In genomic region chr11:87573751-87574150, GRCm38 (mm10) we compare ENCODE assay signal across 37 mouse cellular contexts. TPM values are rescaled to one million over a fixed set of nuclear protein-coding genes. Genes with fewer than 3 reads are reported as not detected.
A peak's percentile ranks its signal among the peaks of the same experiment; 100 is the strongest.
DNase-seq lines count a peak whose midpoint lies in the region; ATAC-seq and TF ChIP-seq lines count a peak whose summit lies in the region.
"Had no signal": no experiment of that assay in that cellular context is flagged by ENCODE, and none has a peak within 500 bp of the region (broad histone marks: within the 10 kb centered on the region; RNA-seq: fewer than 3 reads in every experiment).

No protein-coding gene starts in this region.

- H3K9me3 ChIP-seq in limb, embryonic 14.5 days (ENCODE audit: control insufficient read depth, low read length), result no peaks in the 10 kb centered on the region
- H3K9me3 ChIP-seq in limb, embryonic 10.5 days (replicated peaks), result no peaks in the 10 kb centered on the region
- peaks cover 4% of the 10 kb centered on the region for H3K9me3 ChIP-seq in CH12.LX (replicated peaks; ENCODE audit: low read length)
- H3K9me3 ChIP-seq: embryonic facial prominence, embryonic 13.5 days; forebrain, embryonic 15.5 days; heart, embryonic 15.5 days; intestine, embryonic 15.5 days; neural tube, embryonic 13.5 days had no signal

- no peak overlapping the region for H3K4me3 ChIP-seq in limb, embryonic 14.5 days (replicated peaks; ENCODE audit: low read length)
- no peak overlapping the region for H3K4me3 ChIP-seq in limb, embryonic 10.5 days
- no peak overlapping the region for H3K4me3 ChIP-seq in CH12.LX (replicated peaks in 1 of 3; ENCODE audit: low read depth in 2 of 3, low read length in 2 of 3, poor library complexity in 1 of 3)
- H3K4me3 ChIP-seq: embryonic facial prominence, embryonic 13.5 days; forebrain, embryonic 15.5 days; heart, adult 2 months; heart, embryonic 15.5 days; intestine, embryonic 15.5 days; layer of hippocampus, adult 2 months; megakaryocyte, embryonic 14.5 days; neural tube, embryonic 13.5 days had no signal

- no peaks in the 10 kb centered on the region for H3K36me3 ChIP-seq in limb, embryonic 14.5 days (ENCODE audit: control insufficient read depth, insufficient read depth, low read length)
- no peaks in the 10 kb centered on the region for H3K36me3 ChIP-seq in limb, embryonic 10.5 days
- no peaks in the 10 kb centered on the region for H3K36me3 ChIP-seq in CH12.LX (replicated peaks in 1 of 2; ENCODE audit: control insufficient read depth in 1 of 2, insufficient read depth in 1 of 2, low read length in 1 of 2)
- H3K36me3 ChIP-seq: embryonic facial prominence, embryonic 13.5 days; forebrain, embryonic 15.5 days; heart, embryonic 15.5 days; intestine, embryonic 15.5 days; neural tube, embryonic 13.5 days had no signal

- in situ Hi-C loops in CH12.LX (cut with MboI; ENCODE audit: low pct_ligation_motif_present, low pct_unique_long_range_greater_than_20kb, low sequenced_read_pairs), result no loop called here

- no peaks in the 10 kb centered on the region for H3K27me3 ChIP-seq in limb, embryonic 14.5 days (ENCODE audit: control insufficient read depth, insufficient read depth, low read length)
- H3K27me3 ChIP-seq in limb, embryonic 10.5 days (ENCODE audit: low read depth, poor library complexity, severe bottlenecking), result peaks cover 16% of the 10 kb centered on the region
- peaks cover 58% of the 10 kb centered on the region for H3K27me3 ChIP-seq in CH12.LX (replicated peaks)
- H3K27me3 ChIP-seq: forebrain, embryonic 15.5 days; heart, embryonic 15.5 days; intestine, embryonic 15.5 days; Patski had no signal

- peak; percentile 32 for DNase-seq in gastrocnemius, postnatal 14 days
- DNase-seq in gastrocnemius, postnatal 10 days, result no peak
- no peak for DNase-seq in limb, embryonic 14.5 days (ENCODE audit: low spot score)
- DNase-seq in limb, embryonic 10.5 days (ENCODE audit: low spot score), result no peak
- peak; percentile 12 for DNase-seq in CH12.LX (ENCODE audit: extremely low read depth)
- DNase-seq in retina, embryonic 14.5 days (ENCODE audit: low spot score), result peak; percentile 41
- DNase-seq in layer of hippocampus, adult 9-10 months (ENCODE audit: low spot score), result no peak
- DNase-seq in spleen, postnatal 14 days (ENCODE audit: low spot score in 2 of 2), result no peak
- DNase-seq: adrenal gland, postnatal 36 days; cerebellum, adult 11 months; gastrocnemius, postnatal 25 days; heart, adult 2 months; heart, postnatal 4 days; kidney, adult 8-10 months; kidney, postnatal 25 days; layer of hippocampus, postnatal 36 days; liver; liver, postnatal 0 days; lung, postnatal 36 days; midbrain, embryonic 14.5 days; right cerebral cortex, adult 18-20 months; right cerebral cortex, postnatal 4 days; thymus, adult 2 months; thymus, postnatal 4 days had no signal

- TF ChIP-seq EP300 in CH12.LX (IDR thresholded peaks at IDR 0.05; ENCODE audit: low read length), result peak; percentile 12; the same call in 1 of the 2 replicates

- no peak for TF ChIP-seq RAD21 in CH12.LX (IDR thresholded peaks at IDR 0.05; ENCODE audit: low read depth, low read length)

- H3K79me2 ChIP-seq in CH12.LX (replicated peaks; ENCODE audit: control insufficient read depth, extremely low read depth, insufficient read depth, poor library complexity, severe bottlenecking), result no peaks in the 10 kb centered on the region

- dilution Hi-C loops in CH12.LX (cut with MboI; ENCODE audit: extremely low pct_ligation_motif_present, extremely low pct_unique_long_range_greater_than_20kb, low sequenced_read_pairs), result no loop called here

- peak; percentile 67 for ATAC-seq in limb, embryonic 14.5 days (ENCODE audit: low FRiP score, low read depth)
- ATAC-seq: CD4-positive, CD25-positive, alpha-beta regulatory T cell, adult 4 months; forebrain, embryonic 15.5 days; intestine, embryonic 15.5 days; liver, postnatal 0 days; Patski had no signal

- no peak overlapping the region for H3K4me2 ChIP-seq in limb, embryonic 14.5 days (replicated peaks; ENCODE audit: low read depth, low read length, severe bottlenecking)
- H3K4me2 ChIP-seq in CH12.LX (ENCODE audit: insufficient read depth, low read depth, poor library complexity, severe bottlenecking), result no peak overlapping the region
- H3K4me2 ChIP-seq: embryonic facial prominence, embryonic 13.5 days; forebrain, embryonic 15.5 days; heart, embryonic 15.5 days; hindbrain, embryonic 14.5 days; intestine, embryonic 15.5 days; neural tube, embryonic 13.5 days had no signal

- H3K9ac ChIP-seq in limb, embryonic 14.5 days (ENCODE audit: low read depth, low read length, severe bottlenecking), result no peak overlapping the region
- no peak overlapping the region for H3K9ac ChIP-seq in CH12.LX (ENCODE audit: insufficient read depth, low read depth)
- H3K9ac ChIP-seq: embryonic facial prominence, embryonic 13.5 days; forebrain, embryonic 15.5 days; heart, embryonic 15.5 days; hindbrain, embryonic 14.5 days; intestine, embryonic 15.5 days; liver, postnatal 0 days; neural tube, embryonic 13.5 days had no signal

- TF ChIP-seq POLR2A in limb, embryonic 14.5 days (IDR thresholded peaks at IDR 0.05; ENCODE audit: borderline replicate concordance, extremely low read depth, insufficient read depth, insufficient read length), result no peak
- no peak for TF ChIP-seq POLR2A in CH12.LX (IDR thresholded peaks at IDR 0.05; ENCODE audit: low read depth, low read length)

- no peak overlapping the region for H3K27ac ChIP-seq in limb, embryonic 14.5 days (replicated peaks; ENCODE audit: low read depth, low read length)
- H3K27ac ChIP-seq in limb, embryonic 10.5 days, result no peak overlapping the region
- no peak overlapping the region for H3K27ac ChIP-seq in CH12.LX (ENCODE audit: insufficient read depth, low read depth)
- H3K27ac ChIP-seq: embryonic facial prominence, embryonic 13.5 days; forebrain, embryonic 15.5 days; heart, adult 2 months; heart, embryonic 15.5 days; hindbrain, embryonic 14.5 days; intestine, embryonic 15.5 days; layer of hippocampus, adult 2 months; neural tube, embryonic 13.5 days had no signal

- intact Hi-C loops in gastrocnemius, postnatal 14 days (cut with DNase I; ENCODE audit: low total_unique reads), result no loop called here

- peaks cover 6% of the 10 kb centered on the region for H3K4me1 ChIP-seq in limb, embryonic 14.5 days (ENCODE audit: control insufficient read depth, insufficient read depth, low read length)
- peaks cover 14% of the 10 kb centered on the region for H3K4me1 ChIP-seq in limb, embryonic 10.5 days
- peaks cover 14 to 32% of the 10 kb centered on the region in 2 experiments for H3K4me1 ChIP-seq in CH12.LX (ENCODE audit: control insufficient read depth in 1 of 2, insufficient read depth in 2 of 2)

- TF ChIP-seq CTCF in CH12.LX (conservative IDR thresholded peaks at IDR 0.05 in 1 of 2, IDR thresholded peaks at IDR 0.05 in 1 of 2; ENCODE audit: low read depth in 2 of 2, low read length in 2 of 2), result no peak

- WGBS in limb, embryonic 14.5 days, result 73% methylated on average over 7 of the region's 7 CpGs
- 88% methylated on average over 7 of the region's 7 CpGs for WGBS in limb, embryonic 10.5 days

TF ChIP-seq in CH12.LX, 34 proteins besides CTCF, POLR2A, EP300 and RAD21 (continues in another document):
- no peak for TF ChIP-seq BHLHE40 (IDR thresholded peaks at IDR 0.05; ENCODE audit: low read depth, low read length)
- TF ChIP-seq TCF12 (IDR thresholded peaks at IDR 0.05; ENCODE audit: low read depth, low read length), result 0 out of 2 replicates have a peak, but pooled peaks have one; percentile 14
- no peak for TF ChIP-seq MXI1 (IDR thresholded peaks at IDR 0.05; ENCODE audit: low read depth, low read length)
- TF ChIP-seq NELFE (IDR thresholded peaks at IDR 0.05; ENCODE audit: low read depth, low read length), result 0 out of 2 replicates have a peak, but pooled peaks have one; percentile 11
- no peak for TF ChIP-seq ZC3H11A (IDR thresholded peaks at IDR 0.05; ENCODE audit: low read depth, low read length)
- 0 out of 2 replicates have a peak, but pooled peaks have one; percentile 29 for TF ChIP-seq IRF4 (IDR thresholded peaks at IDR 0.05; ENCODE audit: low read depth, low read length)

RNA-seq across cellular contexts. Expression of gene Sept4, which starts 5.0 kb away (rescaled TPM):
- total RNA-seq in gastrocnemius, postnatal 14 days (2021), result 10 to 100 TPM; 41.2 TPM
- 10 to 100 TPM; 45.9 to 59.6 TPM for total RNA-seq in gastrocnemius, postnatal 10 days (2021)
- polyA plus RNA-seq in limb, embryonic 14.5 days (2012; rRNA removed), result 20.4 and 25.8 TPM in 2 replicates
- polyA plus RNA-seq in limb, embryonic 14.5 days (2014; fragmentation: Nextera tagmentation; extraction: Ambion mirVana), result 20.5 and 25.7 TPM in 2 replicates
- 4.8 and 6.0 TPM in 2 replicates for polyA plus RNA-seq in limb, embryonic 10.5 days (2016; fragmentation: Nextera tagmentation; extraction: Ambion mirVana)
- 1.5 and 1.7 TPM in 2 replicates for total RNA-seq in CH12.LX (2012; rRNA removed)
- total RNA-seq in CH12.LX (2014; rRNA removed), result 0.32 TPM in 1 of 2 replicates, not detected in the other
- 0.42 and 1.5 TPM in 2 replicates for polyA plus RNA-seq in CH12.LX (2012; ENCODE audit: insufficient read length, low read depth)

RNA-seq across cellular contexts. Expression of gene Gm11492, which starts 7.3 kb away (rescaled TPM):
- total RNA-seq in gastrocnemius, postnatal 14 days (2021), result not detected
- total RNA-seq in gastrocnemius, postnatal 10 days (2021), result not detected
- polyA plus RNA-seq in limb, embryonic 14.5 days (2012; rRNA removed), result not detected in 2 replicates
- polyA plus RNA-seq in limb, embryonic 14.5 days (2014; fragmentation: Nextera tagmentation; extraction: Ambion mirVana), result not detected in 2 replicates
- not detected in 2 replicates for polyA plus RNA-seq in limb, embryonic 10.5 days (2016; fragmentation: Nextera tagmentation; extraction: Ambion mirVana)
- not detected in 2 replicates for total RNA-seq in CH12.LX (2012; rRNA removed)
- total RNA-seq in CH12.LX (2014; rRNA removed), result not detected in 2 replicates
- polyA plus RNA-seq in CH12.LX (2012; ENCODE audit: insufficient read length, low read depth), result not detected in 2 replicates
- total RNA-seq: adrenal gland, adult 18-20 months; adrenal gland, postnatal 36 days; gastrocnemius, postnatal 25 days; heart, adult 2 months; heart, postnatal 4 days; layer of hippocampus, adult 2 months; layer of hippocampus, postnatal 36 days; left cerebral cortex, postnatal 10 days had no signal
- polyA plus RNA-seq: CD4-positive, CD25-positive, alpha-beta regulatory T cell, adult 4 months; embryonic facial prominence, embryonic 13.5 days; forebrain, embryonic 15.5 days; heart, embryonic 15.5 days; hindbrain, embryonic 14.5 days; intestine, embryonic 15.5 days; liver, postnatal 0 days; midbrain, embryonic 14.5 days; neural tube, embryonic 13.5 days; Patski; stomach, embryonic 16.5 days; thymus, adult 2 months had no signal

RNA-seq across cellular contexts. Expression of gene Mtmr4, which starts 18.2 kb away (rescaled TPM):
- 10 to 100 TPM in 1 of 2 experiments, 1 to 10 TPM in 1; 9.5 to 12.4 TPM for total RNA-seq in gastrocnemius, postnatal 14 days (2021)
- total RNA-seq in gastrocnemius, postnatal 10 days (2021), result 10 to 100 TPM; 10.9 to 13.3 TPM
- polyA plus RNA-seq in limb, embryonic 14.5 days (2012; rRNA removed), result 33.2 and 37.8 TPM in 2 replicates
- 29.0 and 29.5 TPM in 2 replicates for polyA plus RNA-seq in limb, embryonic 14.5 days (2014; fragmentation: Nextera tagmentation; extraction: Ambion mirVana)
- 68.3 and 69.0 TPM in 2 replicates for polyA plus RNA-seq in limb, embryonic 10.5 days (2016; fragmentation: Nextera tagmentation; extraction: Ambion mirVana)
- total RNA-seq in CH12.LX (2012; rRNA removed), result 29.4 and 40.5 TPM in 2 replicates
- 27.2 and 29.5 TPM in 2 replicates for total RNA-seq in CH12.LX (2014; rRNA removed)
- 31.7 and 32.9 TPM in 2 replicates for polyA plus RNA-seq in CH12.LX (2012; ENCODE audit: insufficient read length, low read depth)

RNA-seq across cellular contexts. Expression of gene Hsf5, which starts 43.2 kb away (rescaled TPM):
- total RNA-seq in gastrocnemius, postnatal 14 days (2021), result not detected
- under 1 TPM in 1 of 2 experiments, not detected in 1; 0.05 TPM for total RNA-seq in gastrocnemius, postnatal 10 days (2021)
- polyA plus RNA-seq in limb, embryonic 14.5 days (2012; rRNA removed), result 0.15 and 0.26 TPM in 2 replicates
- polyA plus RNA-seq in limb, embryonic 14.5 days (2014; fragmentation: Nextera tagmentation; extraction: Ambion mirVana), result 0.21 and 0.25 TPM in 2 replicates
- polyA plus RNA-seq in limb, embryonic 10.5 days (2016; fragmentation: Nextera tagmentation; extraction: Ambion mirVana), result 0.26 and 0.34 TPM in 2 replicates
- total RNA-seq in CH12.LX (2012; rRNA removed) (0.04 TPM in 1 of 2 replicates, not detected in the other), CH12.LX (2014; rRNA removed) (not detected in 2 replicates)
- not detected in 2 replicates for polyA plus RNA-seq in CH12.LX (2012; ENCODE audit: insufficient read length, low read depth)
- total RNA-seq: gastrocnemius, postnatal 25 days had no signal
- polyA plus RNA-seq: liver, postnatal 0 days had no signal

Comparison
In these comparisons a context has a peak if more than half of its experiments do, and no peak if none do; other contexts are left out.
1. DNase-seq: peak in gastrocnemius, postnatal 14 days (single experiment), CH12.LX (single experiment) and retina, embryonic 14.5 days (single experiment); none in gastrocnemius, postnatal 10 days (single experiment), limb, embryonic 14.5 days (single experiment), limb, embryonic 10.5 days (single experiment), layer of hippocampus, adult 9-10 months (single experiment) and spleen, postnatal 14 days (0 of 2).
2. RNA of gene Sept4, which starts 5.0 kb away (total RNA-seq): 45.9 to 59.6 TPM in gastrocnemius, postnatal 10 days and 41.2 TPM in gastrocnemius, postnatal 14 days; 0.32 to 1.7 TPM in CH12.LX; every median in the first group is over 10 times any median in the second.